Mouse (Mus musculus) limb, embryonic 11.5 days (tissue): ENCODE data around the gene Tenm1. TPM values are rescaled to one million over a fixed set of nuclear protein-coding genes. Genes with fewer than 3 reads are reported as not detected.

Experiments
- ATAC-seq: fragments of 200-750 bp; cut with Nextera tagmentation; 2 replicates; pipeline ENCODE4 v1.8.0; 2017; ENCODE audit warnings: low read depth; ENCODE audit not compliant: insufficient number of reproducible peaks, low FRiP score, low TSS enrichment
- DNase-seq: peaks from one replicate; pipeline ENCODE4 v3.0.0-alpha.2; 2015; ENCODE audit warnings: low spot score
- H3K27ac ChIP-seq: fragments of 300-500 bp; sonication (generic); replicated peaks from 2 replicates; pipeline ENCODE4 v1.5.1; 2014; ENCODE audit warnings: low read depth, mild to moderate bottlenecking, low read length
- H3K27me3 ChIP-seq: fragments of 300-500 bp; sonication (generic); 2 replicates; pipeline ENCODE4 v1.6.1; 2014; ENCODE audit warnings: mild to moderate bottlenecking, low read length, mixed read lengths; ENCODE audit not compliant: control insufficient read depth, insufficient read depth
- H3K36me3 ChIP-seq: fragments of 300-500 bp; sonication (generic); 2 replicates; pipeline ENCODE4 v1.6.1; 2014; ENCODE audit warnings: mild to moderate bottlenecking, low read length, moderate library complexity, mixed read lengths; ENCODE audit not compliant: control insufficient read depth, insufficient read depth
- H3K4me1 ChIP-seq: fragments of 300-500 bp; sonication (generic); 2 replicates; pipeline ENCODE4 v1.6.1; 2014; ENCODE audit warnings: low read length, mixed read lengths; ENCODE audit not compliant: control insufficient read depth, insufficient read depth
- H3K4me2 ChIP-seq: fragments of 300-500 bp; sonication (generic); 2 replicates; pipeline ENCODE4 v1.6.1; 2014; ENCODE audit warnings: low read depth, mild to moderate bottlenecking, moderate library complexity; ENCODE audit not compliant: severe bottlenecking
- H3K4me3 ChIP-seq: fragments of 300-500 bp; sonication (generic); 2 replicates; pipeline ENCODE4 v1.5.1; 2014; ENCODE audit warnings: low read depth, low read length
- H3K9ac ChIP-seq: fragments of 300-500 bp; sonication (generic); 2 replicates; pipeline ENCODE4 v1.6.1; 2014; ENCODE audit warnings: mild to moderate bottlenecking, low read length
- H3K9me3 ChIP-seq: fragments of 300-500 bp; sonication (generic); 2 replicates; pipeline ENCODE4 v1.6.1; 2016; ENCODE audit warnings: low read length; ENCODE audit not compliant: control insufficient read depth
- WGBS: fragments of 180-500 bp; shearing (Covaris S2); extraction: QIAGEN DNeasy Blood & Tissue Kit; methylation state at CpG from one replicate; pipeline ENCODE4 v1.1.7; 2014; 5-methylcytosine and 5-hydroxymethylcytosine counted together
- polyA plus RNA-seq: library from polyadenylated mRNA; unstranded; fragments of >200 nt; fragmentation: Nextera tagmentation; extraction: Ambion mirVana; gene quantifications from 2 replicates; pipeline ENCODE4 v1.2.1, GENCODE M21; 2014

The Tenm1 gene
- polyA plus RNA-seq, 1 experiment from 2014 or later: 0.48 TPM

DNA sequence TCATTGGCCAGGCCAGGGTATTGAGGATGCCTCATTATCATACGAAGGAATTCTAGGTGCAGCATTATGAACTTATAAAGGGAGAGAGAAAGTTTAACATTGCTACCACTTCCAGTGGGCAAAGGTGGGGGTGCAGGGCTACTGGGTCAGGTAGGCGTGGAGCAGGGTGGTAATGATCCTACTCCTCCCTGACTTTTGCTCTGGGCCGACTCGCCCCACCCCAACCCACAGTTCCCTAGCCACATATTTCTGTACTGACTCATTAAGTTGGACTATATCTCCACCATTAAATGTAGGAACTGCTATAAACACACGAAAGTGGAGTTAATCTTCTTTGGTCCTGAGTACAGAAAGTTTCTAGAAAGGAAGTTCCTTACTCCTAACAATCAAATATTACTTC, 40.8 kb downstream of the Tenm1 start:
- 82% methylated on average over 5 of the region's 5 CpGs for WGBS

DNA sequence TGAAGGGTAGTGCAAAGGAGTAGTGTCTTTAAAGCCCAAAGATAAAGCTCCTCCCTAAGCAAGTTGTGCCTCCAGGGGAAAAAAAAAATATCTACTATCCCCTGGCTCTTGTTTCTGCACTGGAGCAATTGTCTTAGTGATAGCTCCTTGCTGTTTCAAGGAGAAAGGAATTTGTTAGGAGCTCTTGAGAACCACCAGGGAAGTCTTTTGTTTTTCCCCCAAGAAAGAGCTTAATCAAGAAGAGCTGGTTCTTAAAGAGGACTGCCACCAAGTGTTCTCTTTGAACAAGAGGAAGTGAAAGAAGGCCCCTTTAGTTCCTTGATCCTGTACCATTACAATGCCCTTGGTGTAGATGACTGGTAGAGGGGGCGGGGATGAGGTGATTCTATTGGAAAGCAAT, 56.4 kb downstream of the Tenm1 start:
- Histone ChIP-seq H3K4me3 (no peak overlapping the region), H3K36me3 (no peaks in the 10 kb centered on the region), H3K27me3 (no peaks in the 10 kb centered on the region), H3K9ac (no peak overlapping the region), H3K4me2 (no peak overlapping the region), H3K4me1 (no peaks in the 10 kb centered on the region), H3K9me3 (no peaks in the 10 kb centered on the region), H3K27ac (no peak overlapping the region)
- 71% methylated on average over 1 of the region's 1 CpGs for WGBS
- no peak for DNase-seq
- ATAC-seq: no peak

More for the DNA sequence above, 40.8 kb downstream of the Tenm1 start:
- Histone ChIP-seq H3K4me3 (no peak overlapping the region), H3K36me3 (no peaks in the 10 kb centered on the region), H3K27me3 (no peaks in the 10 kb centered on the region), H3K4me1 (no peaks in the 10 kb centered on the region), H3K27ac (no peak overlapping the region), H3K9me3 (no peaks in the 10 kb centered on the region), H3K4me2 (no peak overlapping the region), H3K9ac (no peak overlapping the region)
- ATAC-seq (no peak), DNase-seq (no peak)

DNA sequence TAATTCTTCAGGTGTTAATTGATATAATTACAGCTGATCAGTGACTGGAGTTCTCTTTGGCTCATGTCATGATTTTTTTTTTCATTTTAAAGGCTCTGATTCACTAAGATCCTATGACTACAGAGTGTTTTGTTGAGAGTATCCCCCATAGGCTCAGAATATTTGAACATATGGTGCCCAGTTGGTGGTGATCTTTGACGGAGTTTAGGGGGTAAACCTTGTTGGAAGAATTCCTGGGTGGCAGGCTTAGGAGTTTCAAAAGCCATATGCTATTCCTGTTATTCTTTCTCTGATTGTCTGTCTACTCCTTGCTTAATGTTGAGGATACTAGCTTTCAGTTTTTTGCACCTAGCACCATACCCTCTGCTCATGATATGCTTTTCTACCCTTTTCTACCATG, 109.6 kb downstream of the Tenm1 start:
- DNase-seq (no peak), ATAC-seq (no peak)
- H3K27me3 ChIP-seq: no peaks in the 10 kb centered on the region
- no peaks in the 10 kb centered on the region for H3K4me1 ChIP-seq
- WGBS: 79% methylated on average over 1 of the region's 1 CpGs
- no peak overlapping the region for H3K9ac ChIP-seq
- H3K4me2 ChIP-seq: no peak overlapping the region
- no peaks in the 10 kb centered on the region for H3K9me3 ChIP-seq
- H3K27ac ChIP-seq: no peak overlapping the region
- H3K4me3 ChIP-seq: no peak overlapping the region
- no peaks in the 10 kb centered on the region for H3K36me3 ChIP-seq

DNA sequence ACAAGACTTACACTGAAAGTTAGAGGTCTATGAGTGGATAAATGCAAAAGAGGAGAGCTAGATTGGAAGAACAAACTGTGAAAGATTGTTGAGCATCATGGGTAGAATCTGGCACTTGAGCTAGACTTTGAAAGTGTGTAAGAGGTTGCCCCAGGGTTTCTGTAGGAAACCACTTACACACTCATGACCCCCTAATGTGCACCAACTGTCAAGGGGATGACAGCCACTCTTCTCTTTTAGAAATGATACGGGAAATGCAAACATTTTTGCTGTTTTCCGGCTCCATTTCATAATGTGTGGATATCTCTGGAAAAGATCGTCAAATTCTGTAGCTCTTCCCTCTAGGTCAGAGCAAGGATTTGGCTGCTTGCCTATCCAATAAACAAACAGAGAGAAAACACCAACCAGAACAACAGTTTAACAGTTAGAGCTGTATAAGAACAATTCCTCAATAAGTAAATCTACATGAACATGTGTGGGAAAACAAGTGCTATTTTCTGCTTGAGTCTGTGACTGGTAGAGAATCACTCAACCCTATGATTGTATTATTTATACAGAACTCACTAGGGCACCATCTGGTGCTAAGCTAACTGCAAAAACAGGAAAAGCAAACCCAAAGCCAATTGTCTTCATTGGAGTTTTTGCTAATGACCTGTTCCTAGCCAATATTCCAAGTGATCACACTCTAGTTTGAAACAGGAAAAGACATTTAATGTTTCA, 111.0 kb downstream of the Tenm1 start:
- WGBS: 85% methylated on average over 3 of the region's 3 CpGs
- DNase-seq (no peak), ATAC-seq (no peak)
- H3K27me3 ChIP-seq: no peaks in the 10 kb centered on the region
- no peak overlapping the region for H3K4me2 ChIP-seq
- H3K9ac ChIP-seq: no peak overlapping the region
- no peaks in the 10 kb centered on the region for H3K4me1 ChIP-seq
- no peaks in the 10 kb centered on the region for H3K36me3 ChIP-seq
- no peaks in the 10 kb centered on the region for H3K9me3 ChIP-seq
- H3K4me3 ChIP-seq: no peak overlapping the region
- no peak overlapping the region for H3K27ac ChIP-seq

DNA sequence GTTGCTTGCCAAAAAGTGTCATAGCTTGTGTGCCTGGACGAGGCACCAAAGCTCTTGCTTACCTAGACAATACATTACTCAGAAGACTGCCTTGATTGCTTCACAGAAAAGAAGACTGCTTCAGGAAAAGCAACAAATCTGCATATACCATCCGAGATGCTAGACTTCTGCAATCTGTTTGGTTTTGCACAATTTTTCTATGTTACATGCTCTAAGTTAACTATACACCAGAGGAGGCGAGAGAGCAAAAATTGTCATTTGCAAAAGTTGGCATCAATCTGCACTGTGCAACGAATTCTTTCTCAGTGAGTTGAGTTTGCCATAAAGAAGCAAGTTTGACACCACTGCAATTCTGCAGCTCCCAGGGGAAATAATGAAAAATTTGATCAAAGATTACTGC, 193.1 kb downstream of the Tenm1 start:
- H3K4me2 ChIP-seq: no peak overlapping the region
- H3K27me3 ChIP-seq: no peaks in the 10 kb centered on the region
- no peak overlapping the region for H3K4me3 ChIP-seq
- H3K36me3 ChIP-seq: no peaks in the 10 kb centered on the region
- H3K9me3 ChIP-seq: no peaks in the 10 kb centered on the region
- ATAC-seq (no peak), DNase-seq (no peak)
- H3K27ac ChIP-seq: no peak overlapping the region
- no peak overlapping the region for H3K9ac ChIP-seq
- 76% methylated on average over 4 of the region's 4 CpGs for whole genome bisulfite sequencing
- no peaks in the 10 kb centered on the region for H3K4me1 ChIP-seq

DNA sequence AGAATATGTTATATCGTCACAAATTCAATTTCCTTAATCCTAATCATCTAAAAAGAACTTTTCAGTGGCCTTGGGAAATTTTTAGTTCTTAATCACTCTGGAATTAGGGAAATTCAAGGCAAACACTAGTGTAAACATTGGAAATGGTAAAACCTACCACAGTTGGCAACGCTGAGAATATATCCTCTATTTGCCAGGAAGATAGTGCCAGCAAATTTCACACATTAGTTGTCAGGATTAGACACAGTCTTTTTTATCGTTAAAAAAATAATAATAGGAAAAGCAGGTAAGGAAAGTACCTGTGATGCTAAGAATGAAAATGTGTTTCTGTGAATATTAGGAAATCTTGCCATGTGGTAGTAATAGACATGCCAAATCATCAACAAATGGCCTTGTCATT, 223.9 kb downstream of the Tenm1 start:
- H3K4me1 ChIP-seq: no peaks in the 10 kb centered on the region
- no peaks in the 10 kb centered on the region for H3K9me3 ChIP-seq
- no peaks in the 10 kb centered on the region for H3K36me3 ChIP-seq
- ATAC-seq: no peak
- H3K27ac ChIP-seq: no peak overlapping the region
- H3K4me3 ChIP-seq: no peak overlapping the region
- H3K9ac ChIP-seq: no peak overlapping the region
- no peak for DNase-seq
- H3K27me3 ChIP-seq: no peaks in the 10 kb centered on the region
- WGBS: 86% methylated on average over 3 of the region's 3 CpGs
- no peak overlapping the region for H3K4me2 ChIP-seq

DNA sequence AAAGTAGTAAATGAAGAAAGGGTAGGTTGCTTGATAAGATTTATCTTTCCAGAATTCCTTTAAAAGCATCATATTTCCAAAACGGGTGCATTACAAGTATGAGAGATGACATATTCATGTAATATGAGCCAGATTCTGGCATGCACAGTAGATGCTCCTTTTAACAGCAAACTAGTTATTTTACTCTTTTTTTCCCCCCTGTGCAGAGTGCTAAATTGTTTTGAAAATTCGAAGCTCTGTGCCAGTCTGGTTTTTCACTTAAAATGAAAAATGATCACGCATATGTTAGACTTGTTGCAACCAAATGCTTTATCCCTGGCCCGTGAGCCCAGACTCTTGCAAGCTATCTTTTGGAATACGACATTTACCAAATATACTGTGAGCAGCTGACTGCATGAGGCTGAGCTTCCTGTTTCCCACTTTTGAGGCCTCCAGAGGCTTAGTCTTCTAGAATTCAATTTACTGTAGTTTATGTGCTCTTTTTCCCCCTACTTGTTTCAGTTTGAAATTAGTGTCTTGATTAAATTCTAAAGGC, 226.6 kb downstream of the Tenm1 start:
- Histone ChIP-seq H3K27me3 (no peaks in the 10 kb centered on the region), H3K27ac (no peak overlapping the region), H3K4me3 (no peak overlapping the region), H3K4me2 (no peak overlapping the region), H3K9me3 (no peaks in the 10 kb centered on the region), H3K4me1 (no peaks in the 10 kb centered on the region), H3K9ac (no peak overlapping the region), H3K36me3 (no peaks in the 10 kb centered on the region)
- DNase-seq (no peak), ATAC-seq (no peak)
- WGBS: 80% methylated on average over 5 of the region's 5 CpGs

DNA sequence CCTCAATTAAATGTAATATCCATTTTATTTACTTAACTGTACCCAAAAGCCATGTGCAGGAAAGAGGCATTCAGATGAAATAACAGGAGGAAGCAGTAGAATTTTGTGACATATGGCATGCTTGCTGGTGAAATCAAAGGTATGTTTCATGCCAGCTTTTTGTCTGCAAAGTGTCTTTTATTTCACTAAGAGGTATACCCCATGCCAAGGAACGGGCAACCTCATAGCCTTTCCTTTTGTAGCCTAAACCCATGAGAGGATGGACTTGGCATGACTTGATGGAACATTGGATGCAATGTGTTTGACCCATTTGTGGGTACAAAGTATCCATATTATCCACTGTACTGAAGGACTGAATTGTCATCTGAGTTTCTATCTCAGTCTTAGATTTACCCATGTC, 246.0 kb downstream of the Tenm1 start:
- Histone ChIP-seq H3K4me2 (no peak overlapping the region), H3K27ac (no peak overlapping the region)
- 76% methylated on average over 1 of the region's 1 CpGs for WGBS

DNA sequence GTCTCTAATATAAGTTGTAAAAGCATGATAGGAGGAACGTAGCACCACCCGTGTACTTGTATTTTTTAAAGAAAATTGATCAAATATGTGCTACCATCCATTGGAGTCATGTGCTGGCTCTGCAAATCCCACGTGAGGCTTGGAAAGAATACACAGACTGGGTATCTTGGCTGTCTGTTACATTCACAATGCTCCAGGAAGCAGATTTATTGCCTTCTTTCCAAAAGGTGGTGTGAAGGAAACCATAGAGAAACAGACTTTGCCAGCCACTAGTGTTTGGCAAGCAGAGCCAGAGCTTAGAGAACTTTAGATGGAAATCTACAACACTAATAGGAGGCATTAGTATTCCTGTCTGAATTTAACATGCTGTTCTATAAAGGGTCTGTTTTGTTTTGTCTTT, 277.4 kb downstream of the Tenm1 start:
- 70% methylated on average over 3 of the region's 3 CpGs for WGBS
- Histone ChIP-seq H3K27me3 (no peaks in the 10 kb centered on the region), H3K4me3 (no peak overlapping the region), H3K27ac (no peak overlapping the region), H3K4me1 (no peaks in the 10 kb centered on the region), H3K4me2 (no peak overlapping the region), H3K9me3 (no peaks in the 10 kb centered on the region), H3K9ac (no peak overlapping the region), H3K36me3 (no peaks in the 10 kb centered on the region)
- ATAC-seq (no peak), DNase-seq (no peak)

More for the DNA sequence above, 246.0 kb downstream of the Tenm1 start:
- Histone ChIP-seq H3K9ac (no peak overlapping the region), H3K9me3 (no peaks in the 10 kb centered on the region), H3K4me3 (no peak overlapping the region), H3K27me3 (no peaks in the 10 kb centered on the region), H3K4me1 (no peaks in the 10 kb centered on the region), H3K36me3 (no peaks in the 10 kb centered on the region)
- no peak for DNase-seq
- no peak for ATAC-seq
